Mouse (Mus musculus) gastrocnemius, adult 8-10 months (tissue): ENCODE data around the gene Adam3. TPM values are rescaled to one million over a fixed set of nuclear protein-coding genes. Genes with fewer than 3 reads are reported as not detected.

Source experiments
- DNase-seq, 2 experiments: peaks; one replicate each; pipeline ENCODE4 v3.0.0; 2022; ENCODE audit warnings: low spot score in 2 of 2
- total RNA-seq, 4 experiments: library from RNA; stranded (reverse); gene quantifications; 2 replicates each; pipeline ENCODE4 v1.2.4; 2022

Adam3 gene
- total RNA-seq = not detected

DNA sequence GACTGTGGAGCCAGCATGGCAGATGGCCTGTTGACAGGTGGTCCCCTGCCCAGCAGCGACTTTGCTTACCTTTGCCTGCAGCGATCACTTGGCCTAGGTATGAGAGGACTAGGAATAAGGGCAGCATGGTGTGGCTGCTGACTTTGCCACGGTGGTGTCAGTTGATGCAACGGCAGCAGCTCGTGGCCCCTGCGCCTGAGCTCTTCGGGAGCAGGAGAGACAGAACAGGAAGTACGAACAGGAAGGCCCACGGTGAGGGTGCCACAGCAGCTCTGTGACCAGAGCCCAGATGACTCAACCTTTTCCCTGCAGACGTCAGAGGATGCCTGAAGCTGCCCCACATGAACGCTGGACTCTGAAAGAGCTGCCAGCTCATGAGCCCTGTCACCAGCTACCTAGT is at the start of gene Adam3:
Adam3 (minus strand) TSS at position 223 of the 400 bp plus-strand sequence.
- DNase-seq = no peak

DNA sequence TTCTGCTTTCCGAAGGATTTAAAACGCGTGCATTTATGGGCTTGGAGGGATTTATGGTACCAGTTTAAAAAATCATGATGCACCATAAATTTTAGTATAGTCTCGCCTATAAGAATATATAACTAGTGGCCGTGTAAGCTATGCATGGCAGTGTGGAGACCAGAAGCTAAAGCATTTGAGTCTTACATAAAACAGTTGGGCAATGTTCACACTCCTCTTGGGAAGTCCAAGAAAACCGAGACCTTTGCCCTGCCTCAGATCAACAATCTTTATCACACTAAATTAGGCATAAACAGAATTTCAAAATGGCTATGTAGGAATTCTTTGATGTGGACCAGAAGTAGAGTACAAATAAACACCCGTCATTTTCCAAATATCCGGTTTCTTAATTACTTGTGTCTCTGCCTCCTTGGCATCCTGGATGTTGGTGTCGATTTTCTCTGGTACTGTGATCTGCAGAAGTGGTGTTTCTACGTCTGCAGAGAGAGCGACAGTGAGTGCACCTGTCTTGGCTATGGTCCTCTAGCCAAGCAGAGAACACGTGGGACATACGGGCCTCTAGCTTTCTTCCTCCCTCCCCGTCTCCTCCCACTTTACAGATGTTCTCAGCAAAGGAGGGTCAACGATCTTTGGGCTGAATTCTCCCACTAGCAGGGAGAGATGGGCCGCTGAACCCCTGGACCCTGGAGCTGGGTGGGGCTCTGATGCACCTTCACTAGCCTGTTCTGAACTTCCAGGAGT is 596 bp downstream of the Adam3 start:
- DNase-seq = no peak

Other genes starting within 250 kb of the Adam3 start
- under 1 TPM in 2 of 4 experiments, not detected in 2; 0.12 to 0.22 TPM for gene Adam5, start 98.5 kb upstream of the Adam3 start, total RNA-seq